Mouse (Mus musculus): ENCODE results near the gene Lrrk1.

Gene Lrrk1

GRCm38 (mm10) chr7:66387813-66388521 is at the start of gene Lrrk1:
Gene Lrrk1 (minus strand): TSS chr7:66388350.
- 0 out of 2 replicates have a peak, but pooled peaks have one; percentile 10 for ATAC-seq (ENCODE audit: low TSS enrichment)

- peak; percentile 73; the same call in 1 of the 2 replicates for ATAC-seq (ENCODE audit: low TSS enrichment)
Measured at GRCm38 (mm10) chr7:66434453-66434935, 46.3 kb upstream of the Lrrk1 start.

- ATAC-seq (ENCODE audit: low TSS enrichment), result peak; percentile 83
Measured at GRCm38 (mm10) chr7:66427437-66428161, 39.4 kb upstream of the Lrrk1 start, which contains the start of gene Aldh1a3. Gene Aldh1a3 (minus strand): TSS chr7:66427517.

GRCm38 (mm10) chr7:66427053-66427436 is 38.9 kb upstream of the Lrrk1 start:
- ATAC-seq (ENCODE audit: low TSS enrichment), result no peak

- no peak for ATAC-seq (ENCODE audit: low TSS enrichment)
Measured at GRCm38 (mm10) chr7:66421903-66422302, 33.8 kb upstream of the Lrrk1 start.

- no peak for ATAC-seq (ENCODE audit: low TSS enrichment)
Measured at GRCm38 (mm10) chr7:66418981-66419380, 30.8 kb upstream of the Lrrk1 start.

GRCm38 (mm10) chr7:66416829-66417228 is 28.7 kb upstream of the Lrrk1 start:
- no peak for ATAC-seq (ENCODE audit: low TSS enrichment)

GRCm38 (mm10) chr7:66413093-66413492 is 24.9 kb upstream of the Lrrk1 start:
- ATAC-seq (ENCODE audit: low TSS enrichment), result no peak

- ATAC-seq (ENCODE audit: low TSS enrichment), result peak; percentile 55; the same call in 1 of the 2 replicates
Measured at GRCm38 (mm10) chr7:66409433-66409832, 21.3 kb upstream of the Lrrk1 start.

- no peak for ATAC-seq (ENCODE audit: low TSS enrichment)
Measured at GRCm38 (mm10) chr7:66406971-66407370, 18.8 kb upstream of the Lrrk1 start.

- ATAC-seq (ENCODE audit: low TSS enrichment), result no peak
Measured at GRCm38 (mm10) chr7:66405951-66406721, 18.0 kb upstream of the Lrrk1 start.

GRCm38 (mm10) chr7:66405541-66405940 is 17.4 kb upstream of the Lrrk1 start:
- ATAC-seq (ENCODE audit: low TSS enrichment), result no peak

GRCm38 (mm10) chr7:66404802-66405201 is 16.7 kb upstream of the Lrrk1 start:
- no peak for ATAC-seq (ENCODE audit: low TSS enrichment)

- ATAC-seq (ENCODE audit: low TSS enrichment), result no peak
Measured at GRCm38 (mm10) chr7:66404141-66404540, 16.0 kb upstream of the Lrrk1 start.

GRCm38 (mm10) chr7:66402876-66403275 is 14.7 kb upstream of the Lrrk1 start:
- ATAC-seq (ENCODE audit: low TSS enrichment), result no peak

GRCm38 (mm10) chr7:66401605-66402004 is 13.5 kb upstream of the Lrrk1 start:
- ATAC-seq (ENCODE audit: low TSS enrichment), result no peak

- no peak for ATAC-seq (ENCODE audit: low TSS enrichment)
Measured at GRCm38 (mm10) chr7:66397288-66397687, 9.1 kb upstream of the Lrrk1 start.

- ATAC-seq (ENCODE audit: low TSS enrichment), result peak; percentile 94
Measured at GRCm38 (mm10) chr7:66388621-66389532, 727 bp upstream of the Lrrk1 start.

GRCm38 (mm10) chr7:66387419-66387812 is 734 bp downstream of the Lrrk1 start:
- ATAC-seq (ENCODE audit: low TSS enrichment), result no peak

- no peak for ATAC-seq (ENCODE audit: low TSS enrichment)
Measured at GRCm38 (mm10) chr7:66386411-66386810, 1.7 kb downstream of the Lrrk1 start.

- ATAC-seq (ENCODE audit: low TSS enrichment), result no peak
Measured at GRCm38 (mm10) chr7:66385826-66386225, 2.3 kb downstream of the Lrrk1 start.

Measured in frontal cortex, adult (tissue).